Mouse (Mus musculus): Measurements from ENCODE around the gene Tsc22d2. TPM values are rescaled to one million over a fixed set of nuclear protein-coding genes. Genes with fewer than 3 reads are reported as not detected.

Gene Tsc22d2
- 10 to 100 TPM; 38.1 to 38.2 TPM for total RNA-seq (2021)

DNA sequence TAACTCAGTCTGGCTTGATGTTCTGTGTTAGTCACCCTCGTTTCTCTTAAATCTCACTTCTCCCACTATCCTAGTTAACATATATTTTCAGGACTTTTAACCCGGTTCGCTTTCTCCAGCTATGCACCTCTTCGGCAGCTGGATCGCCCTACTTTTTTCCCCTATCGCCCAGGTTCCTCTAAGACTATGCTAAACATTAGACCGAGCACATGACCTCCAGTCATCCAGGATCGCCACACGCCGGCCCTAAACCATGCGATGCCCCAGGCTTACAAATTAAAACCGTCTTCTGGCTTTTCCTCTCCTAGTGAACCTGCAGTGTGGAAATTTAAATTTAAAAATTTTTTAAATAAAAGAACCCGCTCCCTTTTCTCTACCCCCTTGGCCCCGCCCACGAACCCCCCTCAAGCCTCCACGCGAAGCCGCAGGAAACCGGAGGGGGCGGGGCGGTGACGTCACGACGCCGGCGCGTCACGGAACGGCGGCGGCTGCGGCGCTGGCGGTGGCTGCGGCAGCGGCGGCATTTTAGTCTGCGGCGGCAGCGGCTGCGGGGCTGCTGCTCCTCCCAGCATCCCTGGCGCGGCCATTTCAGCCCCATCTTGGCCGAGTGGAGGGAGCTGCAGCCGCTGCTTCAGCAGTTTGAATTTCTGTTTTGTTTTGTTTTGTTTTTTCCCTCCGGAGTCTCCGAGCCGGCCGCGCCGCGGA is at the start of gene Tsc22d2:
Gene Tsc22d2 (plus strand): TSS at position 482 of the 705 bp plus-strand sequence.
- peak; percentile 99 for DNase-seq (ENCODE audit: extremely low spot score in 1 of 2, low spot score in 1 of 2)

GRCm38 (mm10) chr3:58366756-58367155 is 47.8 kb upstream of the Tsc22d2 start:
- DNase-seq (ENCODE audit: extremely low spot score in 1 of 2, low spot score in 1 of 2) = no peak

- DNase-seq (ENCODE audit: extremely low spot score in 1 of 2, low spot score in 1 of 2) = no peak
Observed at GRCm38 (mm10) chr3:58370811-58371210, 43.7 kb upstream of the Tsc22d2 start.

- DNase-seq (ENCODE audit: extremely low spot score in 1 of 2, low spot score in 1 of 2) = peak; percentile 3 to 9
Observed at GRCm38 (mm10) chr3:58372066-58372904, 42.2 kb upstream of the Tsc22d2 start.

GRCm38 (mm10) chr3:58372905-58373208 is 41.7 kb upstream of the Tsc22d2 start:
- DNase-seq (ENCODE audit: extremely low spot score in 1 of 2, low spot score in 1 of 2) = no peak

DNA sequence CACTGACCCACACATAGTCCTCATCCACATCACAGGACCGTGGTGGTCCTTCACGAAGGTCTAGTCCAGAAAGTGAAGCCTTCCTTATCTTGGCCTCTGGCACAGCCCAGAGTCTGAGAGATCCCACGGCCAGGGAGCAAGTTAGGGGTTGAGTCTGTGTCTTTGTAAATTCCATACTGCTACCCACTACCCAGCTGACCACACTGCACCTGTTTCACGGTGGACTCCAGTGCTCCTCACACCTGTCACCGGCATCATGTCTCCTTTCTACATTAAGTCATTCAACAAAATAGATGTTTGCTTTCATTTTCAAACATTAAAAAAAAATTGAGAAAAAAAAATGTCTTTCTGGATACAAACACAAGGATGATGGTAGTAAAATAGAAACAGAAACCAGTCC is 40.2 kb upstream of the Tsc22d2 start:
- no peak for DNase-seq (ENCODE audit: extremely low spot score in 1 of 2, low spot score in 1 of 2)

- DNase-seq (ENCODE audit: extremely low spot score in 1 of 2, low spot score in 1 of 2) = no peak
Observed at GRCm38 (mm10) chr3:58376713-58377112, 37.8 kb upstream of the Tsc22d2 start.

- no peak for DNase-seq (ENCODE audit: extremely low spot score in 1 of 2, low spot score in 1 of 2)
Observed at GRCm38 (mm10) chr3:58377589-58378134, 36.9 kb upstream of the Tsc22d2 start.

DNA sequence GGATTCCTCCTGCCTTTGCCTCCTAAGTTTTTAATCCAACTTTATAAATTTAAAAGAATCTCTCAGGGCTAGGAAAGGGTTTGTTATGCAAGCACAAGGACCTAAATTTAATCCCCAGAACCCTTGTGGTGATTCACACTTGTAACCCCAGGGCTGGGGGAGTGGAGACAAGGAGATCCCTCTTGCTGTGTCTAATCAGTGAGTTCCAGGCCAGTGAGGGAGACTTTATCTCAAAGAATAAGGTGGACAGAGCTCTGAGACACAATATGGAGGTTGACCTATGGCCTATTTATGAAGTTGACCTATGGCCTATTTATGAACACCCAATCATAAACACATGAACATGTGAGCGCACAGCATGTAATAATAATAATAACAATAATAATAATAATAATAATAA is 31.8 kb upstream of the Tsc22d2 start:
- DNase-seq (ENCODE audit: extremely low spot score in 1 of 2, low spot score in 1 of 2) = no peak

DNA sequence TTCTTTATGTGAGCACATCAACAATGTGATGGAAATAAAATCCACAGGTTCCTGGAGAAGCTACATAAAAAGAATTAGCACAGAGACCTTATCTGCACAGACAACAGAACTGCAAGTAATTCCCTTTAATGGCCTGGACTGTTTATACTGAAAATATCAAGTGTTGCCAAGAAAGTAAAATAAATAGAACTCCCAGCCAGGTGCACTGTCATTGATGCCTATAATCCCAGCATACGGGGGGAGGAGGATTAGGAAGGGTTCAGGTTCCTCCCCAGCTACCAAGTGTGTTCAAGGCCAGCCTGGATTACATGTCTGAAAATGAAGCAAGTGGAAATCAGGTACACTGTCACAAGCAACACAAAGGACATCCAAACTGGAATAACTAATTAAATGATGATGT is 29.5 kb upstream of the Tsc22d2 start:
- DNase-seq (ENCODE audit: extremely low spot score in 1 of 2, low spot score in 1 of 2) = no peak

- no peak for DNase-seq (ENCODE audit: extremely low spot score in 1 of 2, low spot score in 1 of 2)
Observed at GRCm38 (mm10) chr3:58388731-58389130, 25.8 kb upstream of the Tsc22d2 start.

DNA sequence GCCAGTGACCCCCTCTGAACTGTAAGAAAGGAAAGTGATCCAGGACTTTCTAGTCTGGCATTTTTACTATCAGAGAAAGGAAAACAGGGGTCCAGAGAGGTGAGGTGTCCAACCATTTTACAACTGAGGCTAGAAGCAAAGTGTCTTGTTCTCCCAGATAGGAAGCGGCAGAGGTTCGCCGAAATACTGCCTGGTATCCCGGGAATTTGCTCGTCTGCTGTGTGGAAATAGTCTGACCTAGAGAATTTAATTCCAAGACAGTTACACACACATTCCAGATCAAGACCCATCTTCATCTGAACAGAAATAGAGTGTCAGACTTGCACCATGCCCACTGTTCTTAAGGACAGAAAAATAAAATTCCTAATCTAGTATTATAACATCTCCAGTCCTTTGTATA is 16.0 kb upstream of the Tsc22d2 start:
- no peak for DNase-seq (ENCODE audit: extremely low spot score in 1 of 2, low spot score in 1 of 2)

GRCm38 (mm10) chr3:58399931-58400330 is 14.6 kb upstream of the Tsc22d2 start:
- no peak for DNase-seq (ENCODE audit: extremely low spot score in 1 of 2, low spot score in 1 of 2)

- DNase-seq (ENCODE audit: extremely low spot score in 1 of 2, low spot score in 1 of 2) = no peak
Observed at GRCm38 (mm10) chr3:58411669-58412068, 2.8 kb upstream of the Tsc22d2 start.

DNA sequence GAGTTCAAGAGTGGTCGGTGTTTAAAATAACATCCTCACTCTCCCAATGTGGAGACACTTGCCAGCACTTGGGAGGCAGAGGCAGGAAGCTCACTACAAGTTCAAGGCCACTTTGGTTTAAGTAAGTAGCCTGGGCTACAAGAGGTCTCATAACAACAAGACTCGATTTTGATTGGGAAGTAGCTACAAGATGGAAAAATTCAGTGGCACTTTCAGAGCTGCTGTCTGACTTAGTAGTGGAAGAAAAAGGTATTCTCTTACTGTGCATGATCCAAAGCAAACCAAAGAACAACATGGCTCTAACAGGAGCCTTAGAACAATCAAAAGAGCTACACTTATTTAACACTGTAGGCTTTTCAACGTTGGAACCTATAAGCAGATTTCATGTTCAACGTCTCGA is 844 bp upstream of the Tsc22d2 start:
- no peak for DNase-seq (ENCODE audit: extremely low spot score in 1 of 2, low spot score in 1 of 2)

DNA sequence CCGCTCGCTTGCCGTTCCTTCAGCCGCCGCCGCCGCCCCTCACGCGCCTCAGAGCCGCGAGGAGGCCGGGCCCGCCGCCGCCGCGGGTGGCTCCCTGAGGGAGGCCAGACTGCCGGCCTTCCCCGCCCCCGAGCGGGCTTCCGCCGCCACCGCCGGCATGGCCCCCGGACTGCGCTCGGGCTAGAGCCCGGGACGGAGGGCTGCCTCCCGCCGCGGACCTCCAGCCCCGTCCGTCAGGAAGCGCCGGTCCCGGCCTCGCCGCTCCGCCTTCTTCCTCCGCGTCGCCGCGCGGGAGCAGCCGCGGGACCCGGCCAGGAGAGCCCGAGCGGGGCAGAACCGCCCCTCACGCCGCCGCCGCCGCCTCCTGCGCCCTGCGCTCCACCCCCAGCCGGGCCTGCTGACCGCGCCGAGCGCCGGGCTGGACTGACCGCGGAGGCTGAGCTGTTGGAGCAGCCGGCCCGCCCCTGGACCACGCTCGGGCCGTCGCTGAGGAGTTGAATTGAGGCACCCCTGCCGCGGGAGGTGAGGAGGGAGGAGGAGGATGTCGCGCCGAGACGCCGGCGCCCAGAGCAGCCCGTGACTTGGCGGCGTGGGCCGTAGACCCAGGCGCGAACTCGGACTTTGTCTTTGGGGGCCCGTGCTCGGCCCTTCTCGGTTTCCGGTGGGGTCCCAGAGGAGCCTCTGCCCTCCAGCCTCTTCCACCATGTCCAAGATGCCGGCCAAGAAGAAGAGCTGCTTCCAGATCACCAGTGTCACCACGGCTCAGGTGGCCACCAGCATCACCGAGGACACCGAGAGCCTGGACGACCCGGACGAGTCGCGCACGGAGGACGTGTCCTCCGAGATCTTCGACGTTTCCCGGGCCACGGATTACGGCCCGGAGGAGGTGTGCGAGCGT is 720 bp downstream of the Tsc22d2 start:
- peak; percentile 42 to 57 for DNase-seq (ENCODE audit: extremely low spot score in 1 of 2, low spot score in 1 of 2)

GRCm38 (mm10) chr3:58415884-58416725 is 1.6 kb downstream of the Tsc22d2 start:
- peak; percentile 60 to 71 for DNase-seq (ENCODE audit: extremely low spot score in 1 of 2, low spot score in 1 of 2)

GRCm38 (mm10) chr3:58416726-58417437 is 2.4 kb downstream of the Tsc22d2 start:
- peak; percentile 31 to 40 for DNase-seq (ENCODE audit: extremely low spot score in 1 of 2, low spot score in 1 of 2)
